Mouse (Mus musculus) liver, postnatal 0 days (tissue): Measurements from ENCODE around the gene Greb1.

Source experiments
- CTCF ChIP-seq: sonication (generic); IDR thresholded peaks from 2 replicates; pipeline ENCODE4 v1.5.1; 2016; ENCODE audit warnings: antibody characterized with exemption, low read depth
- EP300 ChIP-seq: IDR thresholded peaks from 2 replicates; pipeline ENCODE4 v1.6.1; 2016; ENCODE audit warnings: antibody characterized with exemption, low read depth, mild to moderate bottlenecking

DNA sequence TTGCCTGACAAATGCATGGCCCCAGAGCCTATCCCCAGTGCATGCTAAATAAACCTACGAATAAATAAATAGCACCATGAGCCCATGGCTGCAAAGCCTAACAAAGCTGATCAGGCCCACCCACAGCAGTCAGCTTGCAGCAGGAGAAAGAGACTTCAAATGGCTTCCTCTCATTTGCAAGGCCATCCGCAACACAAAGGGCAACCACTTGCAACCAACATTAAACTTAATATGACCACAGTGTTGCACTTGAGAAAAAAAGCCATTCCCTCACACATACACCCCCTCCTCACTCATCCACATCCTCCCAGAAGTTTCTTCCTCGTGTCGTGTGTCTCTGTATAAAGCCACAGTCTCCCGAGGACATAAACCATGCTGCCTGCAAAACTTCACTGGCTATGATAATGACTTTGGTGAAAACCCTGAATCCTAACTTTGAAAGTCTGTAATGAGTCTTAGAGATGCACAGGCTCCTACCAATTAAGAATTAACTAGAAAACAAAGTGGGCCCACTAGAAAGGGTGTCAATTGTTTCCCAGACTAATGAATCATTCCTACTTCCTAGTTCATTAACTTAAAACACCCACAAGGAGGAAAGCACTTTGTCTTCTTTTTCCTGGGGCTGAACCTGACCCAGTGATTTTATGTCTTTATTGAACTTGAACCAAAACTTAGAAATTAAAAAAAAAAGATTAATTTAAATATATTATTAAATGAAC is 2.7 kb upstream of the Greb1 start:
- TF ChIP-seq CTCF = no peak
- no peak for TF ChIP-seq EP300
